Mouse (Mus musculus): ENCODE data around the gene Aqp12.

DNA sequence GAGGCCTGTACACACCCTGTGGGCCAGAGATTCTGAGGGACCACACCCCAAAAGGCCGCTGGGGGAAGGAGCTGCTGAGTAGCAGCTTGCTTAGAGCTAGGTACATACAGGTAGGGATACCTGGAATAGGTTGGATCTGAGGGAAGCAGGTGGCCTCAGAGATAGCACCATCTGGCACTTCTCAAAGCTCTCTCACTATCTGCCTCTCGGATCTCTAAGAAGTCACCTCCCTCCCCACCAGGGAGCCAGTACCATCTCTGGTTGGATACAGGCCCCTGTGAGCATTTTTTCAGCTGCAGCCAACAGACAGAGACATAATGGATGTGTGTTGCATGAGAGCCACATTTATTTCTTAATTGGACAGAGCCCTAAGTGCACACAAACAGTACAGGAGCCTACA is 9.0 kb downstream of the Aqp12 start:
- TF ChIP-seq CTCF (IDR thresholded peaks at IDR 0.05): no peak
- no peak for TF ChIP-seq EP300 (IDR thresholded peaks at IDR 0.05)

Measured in lung, postnatal 0 days (tissue).